Mouse (Mus musculus) frontal cortex, adult 2 months (tissue): ENCODE data around the gene Ppp1ca. TPM values are rescaled to one million over a fixed set of nuclear protein-coding genes. Genes with fewer than 3 reads are reported as not detected.

ENCODE experiments used
- DNase-seq, 2 experiments: peaks; one replicate each; pipeline ENCODE4 v3.0.0; 2022; ENCODE audit warnings: low spot score in 1 of 2; ENCODE audit errors: extremely low spot score in 1 of 2
- polyA plus RNA-seq: library from polyadenylated mRNA; depleted of rRNA; stranded (reverse); fragments of >200 nt; gene quantifications from 2 replicates; pipeline ENCODE4 v1.2.3, GENCODE M21; 2012

The Ppp1ca gene
- polyA plus RNA-seq, 1 experiment, result 379 TPM

GRCm38 (mm10) chr19:4154437-4155222 is 37.2 kb upstream of the Ppp1ca start:
- DNase-seq, result no peak

- no peak for DNase-seq
These were observed 36.4 kb upstream of the Ppp1ca start for GRCm38 (mm10) chr19:4155223-4156072.

DNA sequence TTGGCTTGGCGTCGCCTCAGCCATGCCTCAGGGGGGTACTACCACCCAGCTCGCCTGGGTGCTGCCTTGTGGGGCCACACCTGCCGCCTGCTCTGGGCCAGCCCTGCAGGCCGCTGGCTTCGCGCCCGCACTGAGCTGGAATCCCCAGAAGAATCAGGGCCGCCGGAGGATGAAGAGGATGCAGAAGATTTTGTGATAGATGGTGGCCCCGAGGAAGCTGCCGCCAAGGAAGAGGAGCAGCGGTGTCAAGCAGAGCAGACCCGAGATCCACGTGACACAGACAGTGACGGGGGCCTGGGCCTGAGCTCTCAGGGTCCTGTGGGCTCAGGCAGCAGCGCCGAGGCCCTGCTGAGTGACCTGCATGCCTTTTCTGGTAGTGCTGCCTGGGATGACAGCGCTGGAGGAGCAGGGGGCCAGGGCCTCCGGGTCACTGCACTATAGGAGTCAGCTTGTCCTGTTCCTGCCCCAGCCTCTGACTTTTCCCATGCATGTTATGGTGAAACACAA is 35.7 kb upstream of the Ppp1ca start:
- no peak for DNase-seq

DNA sequence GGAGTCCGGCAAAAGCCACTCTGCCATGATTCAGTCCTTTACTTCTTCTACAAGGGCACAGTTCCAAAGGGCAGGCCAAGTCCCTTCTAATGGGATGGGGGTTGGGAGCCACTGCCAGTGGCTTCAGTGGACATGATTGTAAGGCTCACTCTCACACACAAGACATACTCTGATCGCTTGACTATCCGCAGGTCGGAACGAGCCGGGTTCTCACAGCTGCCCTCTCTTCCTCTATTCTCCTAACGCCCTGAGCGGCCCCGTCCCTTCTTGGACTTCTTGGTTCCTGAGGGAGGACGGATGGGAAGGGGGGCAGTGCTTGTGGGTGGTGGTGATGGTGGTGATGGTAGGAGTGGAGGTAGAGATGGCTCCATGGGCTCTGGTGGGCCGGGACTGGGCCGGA is 35.1 kb upstream of the Ppp1ca start:
- no peak for DNase-seq

- DNase-seq, result no peak
These were observed 32.8 kb upstream of the Ppp1ca start for GRCm38 (mm10) chr19:4159049-4159448.

DNA sequence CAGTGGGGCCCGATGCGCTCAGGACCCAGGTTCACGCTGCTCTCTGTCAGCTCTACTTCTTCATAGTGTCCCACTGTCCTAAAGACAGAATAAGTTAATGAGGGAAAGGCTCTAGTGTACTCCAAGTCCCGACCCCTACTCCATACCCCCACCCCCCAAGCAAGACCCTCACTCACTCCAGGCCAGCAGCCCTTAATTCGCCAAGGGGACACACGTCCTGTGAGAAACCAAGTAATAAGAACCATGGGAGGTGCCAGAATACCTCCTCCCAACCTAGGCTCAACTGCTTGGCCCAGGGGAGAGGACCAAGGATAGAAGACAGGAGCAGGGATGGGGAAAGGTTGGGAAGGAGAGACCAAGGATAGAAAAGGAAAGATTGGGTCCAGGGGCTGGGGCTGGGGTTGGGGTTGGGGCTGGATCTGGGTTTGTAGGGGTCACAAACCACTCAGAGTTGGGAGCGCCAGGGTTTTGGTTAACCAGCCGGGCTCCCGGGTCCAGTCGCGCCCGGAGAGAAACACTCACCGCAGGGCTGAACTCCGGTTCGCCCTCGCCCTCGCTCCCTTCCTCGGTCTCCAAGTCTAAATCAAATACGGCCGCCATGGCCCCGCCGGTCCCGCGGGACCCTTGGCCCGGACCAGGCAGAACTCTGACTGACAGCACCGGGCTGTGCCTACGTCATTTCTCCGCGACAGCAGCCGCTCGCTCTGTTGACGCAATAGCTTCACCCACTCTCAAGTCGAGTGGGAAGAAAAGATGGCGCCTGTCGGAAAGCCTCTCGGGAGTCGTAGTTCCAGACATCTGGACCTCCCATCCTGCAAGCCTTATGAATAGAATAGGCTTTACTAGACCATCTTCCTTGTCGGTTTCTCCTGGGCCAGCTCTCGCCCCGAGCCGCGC is 29.0 kb upstream of the Ppp1ca start, which contains the start of gene Rps6kb2:
Gene Rps6kb2 (minus strand): TSS at position 709 of the 897 bp plus-strand sequence.
- DNase-seq, result peak; percentile 97 to 99

GRCm38 (mm10) chr19:4163543-4163887 is 28.4 kb upstream of the Ppp1ca start:
- no peak for DNase-seq

DNA sequence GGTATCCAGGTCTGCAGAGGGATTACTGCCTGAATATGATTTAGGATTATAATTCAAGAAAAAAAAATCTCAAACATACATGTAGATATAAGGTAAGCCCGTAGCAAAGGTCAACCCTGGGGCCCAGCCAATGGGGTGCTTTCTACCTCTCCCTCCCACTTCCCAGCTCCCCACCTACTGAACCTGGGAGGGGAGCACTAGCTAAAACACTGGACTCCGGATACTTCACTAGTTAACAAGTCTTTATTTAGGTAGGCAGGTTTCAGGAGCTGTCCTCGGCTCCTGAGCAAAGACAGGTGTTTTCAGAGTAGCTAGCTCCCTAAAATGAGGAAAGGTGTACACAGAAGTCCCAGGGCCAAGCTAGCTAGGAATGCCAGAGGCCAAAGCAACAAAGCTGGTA is 27.8 kb upstream of the Ppp1ca start:
- DNase-seq, result no peak

DNA sequence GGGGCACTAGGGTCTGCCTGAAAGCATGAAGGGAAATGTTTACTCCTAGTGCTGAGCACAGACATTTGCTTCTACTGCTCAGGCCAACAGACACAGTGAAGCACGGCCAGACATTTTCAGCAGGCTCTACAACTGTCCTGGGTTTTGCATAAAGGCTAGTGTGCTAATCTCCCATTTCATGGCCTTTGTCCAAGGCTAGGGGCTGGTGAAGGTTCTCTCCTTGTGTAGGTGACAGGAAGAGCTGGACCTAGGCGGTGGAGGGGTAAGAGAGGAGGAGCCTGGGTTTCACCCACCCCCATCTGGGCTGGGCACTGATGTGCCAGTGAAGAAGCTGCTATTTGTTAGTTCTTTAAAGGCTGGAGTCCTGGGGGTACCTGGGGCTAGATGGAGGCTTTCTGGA is 27.1 kb upstream of the Ppp1ca start:
- DNase-seq, result no peak

GRCm38 (mm10) chr19:4166678-4167476 is 25.0 kb upstream of the Ppp1ca start:
- DNase-seq, result no peak

- DNase-seq, result peak; percentile 98 to 100
These were observed 22.5 kb upstream of the Ppp1ca start for GRCm38 (mm10) chr19:4169378-4169784.

- no peak for DNase-seq
These were observed 22.1 kb upstream of the Ppp1ca start for GRCm38 (mm10) chr19:4169810-4170209.

- DNase-seq, result no peak
These were observed 21.0 kb upstream of the Ppp1ca start for GRCm38 (mm10) chr19:4170723-4171392.

DNA sequence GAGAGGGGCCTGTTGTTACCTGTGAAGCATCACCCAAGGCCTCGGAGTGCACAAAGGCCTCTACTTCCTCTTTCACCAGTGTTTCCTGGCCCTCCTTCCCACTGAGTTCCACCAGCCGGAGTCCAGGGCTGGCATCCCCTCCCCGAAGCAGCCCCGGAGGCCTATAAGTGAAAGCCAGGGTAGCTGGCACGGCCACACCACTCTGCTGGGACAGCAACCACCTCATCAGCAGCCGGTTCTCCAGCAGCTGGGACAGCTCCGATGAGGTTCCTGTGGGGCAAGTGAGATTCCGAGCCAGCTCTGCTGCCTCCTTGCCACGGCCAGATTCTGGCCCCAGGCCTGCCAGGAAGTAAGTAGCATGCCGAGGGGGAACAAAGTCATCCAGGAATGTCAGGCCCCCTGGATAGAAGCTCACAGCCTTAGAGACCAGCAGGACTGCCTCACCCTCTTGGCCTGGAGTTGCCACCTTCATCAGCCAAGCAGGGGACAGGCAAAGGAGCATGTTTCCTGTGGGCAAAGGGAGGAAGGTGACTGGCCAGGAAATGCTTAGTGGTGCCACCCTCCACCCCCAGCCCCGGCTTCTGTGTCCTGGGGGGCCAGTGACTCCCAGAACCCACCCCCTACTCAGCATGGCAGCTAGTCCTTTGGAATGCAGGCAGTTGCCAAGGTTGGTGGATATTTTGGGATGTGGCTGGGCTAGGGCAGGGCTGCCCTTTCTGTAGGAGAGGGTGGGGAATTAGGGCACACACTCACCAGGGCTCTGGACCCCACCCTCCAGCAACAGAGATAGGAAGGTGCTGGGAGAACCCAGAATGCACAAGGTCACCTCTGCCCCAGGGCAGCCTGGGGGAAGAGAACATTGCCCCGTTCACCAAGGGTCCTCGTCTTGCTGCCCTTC is 20.2 kb upstream of the Ppp1ca start:
- no peak for DNase-seq

GRCm38 (mm10) chr19:4172925-4173324 is 18.9 kb upstream of the Ppp1ca start:
- DNase-seq, result no peak

DNA sequence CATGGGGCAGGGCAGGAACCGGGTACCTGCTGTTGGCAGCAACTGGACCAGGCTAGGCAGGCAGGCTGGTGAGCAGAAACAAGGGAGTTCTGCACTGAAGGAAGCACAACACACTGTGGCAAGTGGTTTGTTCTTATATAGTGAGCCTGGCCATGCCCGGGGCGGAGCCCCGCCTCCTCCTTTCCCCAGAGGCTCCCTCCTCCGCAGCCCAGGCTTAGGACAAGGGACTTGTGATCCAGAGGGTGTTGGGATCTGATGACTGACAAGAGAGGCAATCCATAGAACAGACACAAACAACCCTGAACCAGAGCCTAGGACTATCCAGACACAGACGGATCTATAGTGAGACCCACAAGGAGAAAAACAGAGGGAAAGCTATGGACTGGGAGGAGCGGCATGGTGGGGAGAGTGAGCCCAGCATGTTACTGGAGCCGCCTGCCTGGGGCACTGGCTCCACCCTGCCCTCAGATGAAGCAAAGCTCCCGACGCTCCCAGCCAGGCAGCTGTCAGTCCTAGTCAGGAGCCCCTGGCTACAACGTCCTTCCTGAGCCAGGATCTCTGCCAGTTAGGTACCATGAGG is 16.4 kb upstream of the Ppp1ca start, which contains the start of gene Carns1:
Gene Carns1 (minus strand): TSS at position 112 of the 580 bp plus-strand sequence.
- DNase-seq, result no peak

DNA sequence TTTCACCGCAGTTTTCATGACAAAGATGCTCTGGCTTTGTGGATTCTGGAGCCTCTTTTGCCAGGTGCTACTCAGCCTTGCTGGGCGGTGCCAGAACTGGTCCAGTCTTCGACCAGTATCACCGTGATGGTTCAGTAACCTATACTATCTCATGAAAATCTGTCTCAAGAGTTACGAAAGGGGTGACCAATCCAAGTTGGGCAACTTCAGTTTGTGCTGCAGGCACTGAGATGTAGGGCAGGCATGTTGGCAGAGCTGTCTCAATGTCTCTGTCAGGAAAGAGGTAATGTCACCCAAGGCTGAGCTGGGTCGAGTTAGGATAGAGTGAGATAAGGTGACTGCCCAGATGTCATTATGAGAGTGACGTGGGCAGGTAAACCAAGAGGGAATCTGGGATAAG is 11.5 kb upstream of the Ppp1ca start:
- no peak for DNase-seq

DNA sequence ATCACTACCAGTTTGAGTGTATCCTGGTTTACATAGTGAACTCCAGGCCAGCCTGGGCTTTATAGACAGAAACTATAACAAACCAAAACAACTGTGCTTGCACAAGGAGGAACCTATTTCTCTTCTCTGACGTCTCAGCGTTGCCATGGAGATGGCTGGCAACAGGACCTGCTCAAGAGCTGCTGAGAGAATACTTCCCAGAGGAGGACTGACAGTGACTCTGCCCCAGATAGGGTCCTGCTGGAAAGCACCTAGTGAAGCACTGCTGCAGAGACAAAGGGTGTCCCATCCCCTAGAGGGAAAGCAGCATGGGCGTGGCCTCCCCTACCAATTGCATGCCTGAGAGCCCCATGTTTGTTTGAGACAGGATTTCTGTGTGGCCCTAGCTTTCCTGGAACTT is 10.0 kb upstream of the Ppp1ca start:
- peak; percentile 61 to 86 for DNase-seq
